Mouse (Mus musculus) heart, embryonic 13.5 days (tissue): ENCODE measurements at regions not wholly inside any gene's neighbourhood (a gene's known extent, or its start where the extent isn't known, plus 50 kb on each side); places are given as distances from the start of the nearest gene placed in this dataset.
A peak's percentile ranks its signal among the peaks of the same experiment; 100 is the strongest.

Source experiments
- ATAC-seq: fragments of 200-750 bp; cut with Nextera tagmentation; 2 replicates; pipeline ENCODE4 v1.8.0; 2017; ENCODE audit warnings: moderate TSS enrichment; ENCODE audit not compliant: insufficient number of reproducible peaks, low FRiP score, low TSS enrichment; ENCODE audit errors: extremely low read depth
- H3K27ac ChIP-seq: fragments of 300-500 bp; sonication (generic); replicated peaks from 2 replicates; pipeline ENCODE4 v1.5.1; 2015; ENCODE audit warnings: moderate library complexity, mild to moderate bottlenecking, inconsistent platforms
- H3K27me3 ChIP-seq: fragments of 300-500 bp; sonication (generic); replicated peaks from 2 replicates; pipeline ENCODE4 v1.6.1; 2015; ENCODE audit warnings: mild to moderate bottlenecking, inconsistent platforms
- H3K36me3 ChIP-seq: fragments of 300-500 bp; sonication (generic); 2 replicates; pipeline ENCODE4 v1.6.1; 2015; ENCODE audit warnings: mild to moderate bottlenecking, inconsistent platforms
- H3K4me1 ChIP-seq: fragments of 300-500 bp; sonication (generic); 2 replicates; pipeline ENCODE4 v1.6.1; 2015; ENCODE audit warnings: inconsistent platforms
- H3K4me2 ChIP-seq: fragments of 300-500 bp; sonication (generic); 2 replicates; pipeline ENCODE4 v1.6.1; 2015; ENCODE audit warnings: inconsistent platforms, mild to moderate bottlenecking, moderate library complexity
- H3K4me3 ChIP-seq: fragments of 300-500 bp; sonication (generic); 2 replicates; pipeline ENCODE4 v1.5.1; 2015; ENCODE audit warnings: moderate library complexity, mild to moderate bottlenecking, inconsistent platforms
- H3K9ac ChIP-seq: fragments of 300-500 bp; sonication (generic); 2 replicates; pipeline ENCODE4 v1.6.1; 2015; ENCODE audit warnings: inconsistent platforms, mild to moderate bottlenecking, moderate library complexity
- H3K9me3 ChIP-seq: fragments of 300-500 bp; sonication (generic); 2 replicates; pipeline ENCODE4 v1.6.1; 2016; ENCODE audit warnings: inconsistent platforms
- WGBS: fragments of 180-500 bp; shearing (Covaris S2); methylation state at CpG from one replicate; pipeline ENCODE4 v1.1.7; 2015; ENCODE audit warnings: mixed read lengths; 5-methylcytosine and 5-hydroxymethylcytosine counted together

DNA sequence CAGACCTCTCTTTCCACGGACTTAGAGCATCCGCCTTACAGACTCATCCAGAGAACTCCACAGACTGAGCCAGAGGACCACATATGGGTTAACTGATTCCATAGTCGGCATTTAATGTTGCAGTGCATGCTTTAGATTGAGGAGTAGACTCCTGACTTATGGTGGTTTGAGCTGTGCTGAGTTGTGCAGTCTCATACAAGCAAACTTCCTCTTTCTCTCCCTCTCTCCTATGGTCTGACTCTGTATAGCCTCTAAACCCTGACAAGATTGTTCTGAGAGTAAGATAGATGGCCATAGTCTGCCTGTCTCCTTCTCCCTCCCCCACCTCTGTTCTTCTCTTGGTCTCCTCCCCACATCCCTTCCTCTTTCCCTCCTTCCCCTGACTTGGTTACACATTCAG lies 616.0 kb downstream of the Ryr2 start:
- no peaks in the 10 kb centered on the region for H3K27me3 ChIP-seq
- WGBS = 73% methylated on average over 3 of the region's 3 CpGs
- no peak for ATAC-seq
- H3K9me3 ChIP-seq = no peaks in the 10 kb centered on the region
- H3K4me3 ChIP-seq = no peak overlapping the region
- no peaks in the 10 kb centered on the region for H3K4me1 ChIP-seq
- no peak overlapping the region for H3K27ac ChIP-seq
- H3K9ac ChIP-seq = no peak overlapping the region
- H3K36me3 ChIP-seq = no peaks in the 10 kb centered on the region
- H3K4me2 ChIP-seq = no peak overlapping the region

GRCm38 (mm10) chr13:11483142-11483541 lies 623.6 kb downstream of the Ryr2 start:
- Histone ChIP-seq H3K27ac (peak overlapping the region; percentile 63), H3K9ac (no peak overlapping the region), H3K27me3 (no peaks in the 10 kb centered on the region), H3K4me2 (no peak overlapping the region), H3K36me3 (no peaks in the 10 kb centered on the region), H3K9me3 (no peaks in the 10 kb centered on the region), H3K4me1 (peaks cover 4% of the 10 kb centered on the region; the same call in 1 of the 2 replicates), H3K4me3 (no peak overlapping the region)
- WGBS = 41% methylated on average over 1 of the region's 1 CpGs
- no peak for ATAC-seq

GRCm38 (mm10) chr13:11482701-11483100 lies 624.0 kb downstream of the Ryr2 start:
- no peak for ATAC-seq
- WGBS = 18% methylated on average over 3 of the region's 3 CpGs
- peak overlapping the region; percentile 63 for H3K27ac ChIP-seq

DNA sequence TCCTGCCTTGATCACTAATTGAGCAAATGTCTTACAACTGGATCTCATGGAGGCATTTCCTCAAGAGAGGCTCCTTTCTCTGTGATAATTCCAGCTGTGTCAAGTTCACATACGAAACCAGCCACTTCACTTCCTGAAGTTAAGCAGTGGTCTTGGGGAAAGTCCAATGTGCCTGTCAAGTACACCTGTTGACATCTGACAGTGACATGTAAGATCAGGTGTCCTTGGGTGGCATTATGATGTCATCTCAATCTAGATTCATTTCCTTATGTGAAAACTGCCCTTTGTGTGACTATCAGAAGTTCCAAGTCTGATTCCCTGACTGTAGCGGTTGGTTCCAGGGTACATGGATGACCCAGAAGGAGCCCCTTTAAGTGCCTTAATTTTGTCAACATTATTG lies 646.5 kb downstream of the Ryr2 start:
- Histone ChIP-seq H3K4me1 (no peaks in the 10 kb centered on the region), H3K27me3 (no peaks in the 10 kb centered on the region), H3K9me3 (no peaks in the 10 kb centered on the region), H3K4me3 (no peak overlapping the region), H3K4me2 (no peak overlapping the region), H3K27ac (no peak overlapping the region), H3K36me3 (no peaks in the 10 kb centered on the region), H3K9ac (no peak overlapping the region)
- WGBS = 82% methylated on average over 2 of the region's 2 CpGs
- no peak for ATAC-seq

More at GRCm38 (mm10) chr13:11482701-11483100, 624.0 kb downstream of the Ryr2 start:
- no peak overlapping the region for H3K4me2 ChIP-seq
- H3K9me3 ChIP-seq = no peaks in the 10 kb centered on the region
- no peaks in the 10 kb centered on the region for H3K36me3 ChIP-seq
- H3K27me3 ChIP-seq = no peaks in the 10 kb centered on the region
- H3K9ac ChIP-seq = no peak overlapping the region
- no peak overlapping the region for H3K4me3 ChIP-seq
- peaks cover 4% of the 10 kb centered on the region; the same call in 1 of the 2 replicates for H3K4me1 ChIP-seq

DNA sequence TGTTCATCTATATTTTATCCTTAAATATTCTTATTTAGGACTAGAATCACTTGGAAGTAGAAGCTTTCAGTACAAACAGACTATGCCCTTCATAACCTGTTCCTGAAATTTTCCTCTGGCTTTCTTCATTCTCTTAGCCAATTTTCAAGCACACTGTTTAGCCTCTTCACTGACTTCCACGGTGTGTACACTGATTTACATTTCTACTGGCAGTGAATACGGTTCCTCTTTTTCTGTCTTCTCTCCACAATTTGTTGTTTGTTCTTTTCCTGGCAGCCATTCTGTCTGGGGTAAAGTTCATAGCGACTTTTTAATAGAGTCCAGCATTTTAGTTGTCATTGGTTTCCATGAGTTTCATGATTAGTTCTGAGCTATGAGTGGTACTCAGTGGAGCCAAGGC lies 651.6 kb downstream of the Ryr2 start:
- Histone ChIP-seq H3K27ac (no peak overlapping the region), H3K4me1 (peaks cover 10% of the 10 kb centered on the region), H3K9ac (no peak overlapping the region), H3K4me3 (no peak overlapping the region), H3K27me3 (no peaks in the 10 kb centered on the region), H3K4me2 (no peak overlapping the region), H3K36me3 (no peaks in the 10 kb centered on the region), H3K9me3 (no peaks in the 10 kb centered on the region)
- 71% methylated on average over 3 of the region's 3 CpGs for WGBS
- no peak for ATAC-seq

DNA sequence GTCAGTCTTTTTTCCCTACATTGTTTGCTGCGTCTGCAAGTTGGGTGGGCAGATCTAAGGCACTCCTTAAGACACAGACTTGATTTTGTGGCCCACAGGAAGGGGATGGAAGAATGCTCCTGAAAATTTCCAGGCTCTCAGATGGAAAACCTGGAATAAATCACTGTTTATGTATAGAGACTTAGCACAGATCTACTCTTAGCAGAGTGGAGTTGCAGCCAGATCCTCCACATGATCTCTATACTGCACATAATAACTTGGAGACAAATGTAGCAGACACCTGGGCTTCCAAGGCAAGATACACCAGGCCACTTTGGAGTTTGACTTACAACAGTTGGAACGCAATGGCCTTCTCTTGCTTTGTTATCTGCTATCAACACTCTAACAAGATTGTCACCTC lies 654.3 kb downstream of the Ryr2 start:
- Histone ChIP-seq H3K36me3 (no peaks in the 10 kb centered on the region), H3K9me3 (no peaks in the 10 kb centered on the region), H3K9ac (no peak overlapping the region), H3K27ac (no peak overlapping the region), H3K4me3 (no peak overlapping the region), H3K4me2 (no peak overlapping the region), H3K4me1 (peaks cover 10% of the 10 kb centered on the region), H3K27me3 (no peaks in the 10 kb centered on the region)
- 55% methylated on average over 2 of the region's 2 CpGs for WGBS
- ATAC-seq = no peak

- H3K36me3 ChIP-seq = no peaks in the 10 kb centered on the region
- ATAC-seq = peak; percentile 66; the same call in 1 of the 2 replicates
- no peaks in the 10 kb centered on the region for H3K9me3 ChIP-seq
- peak overlapping the region; percentile 29; the same call in 1 of the 2 replicates for H3K4me2 ChIP-seq
- 32% methylated on average over 7 of the region's 7 CpGs for WGBS
- H3K4me3 ChIP-seq = no peak overlapping the region
- no peak overlapping the region for H3K9ac ChIP-seq
- H3K4me1 ChIP-seq = peaks cover 37% of the 10 kb centered on the region
- H3K27ac ChIP-seq = peak overlapping the region; percentile 86
- H3K27me3 ChIP-seq = no peaks in the 10 kb centered on the region
These were observed 674.0 kb downstream of the Ryr2 start for GRCm38 (mm10) chr13:11432465-11433339.

GRCm38 (mm10) chr13:11426820-11427219 lies 679.9 kb downstream of the Ryr2 start:
- H3K27me3 ChIP-seq = no peaks in the 10 kb centered on the region
- no peak overlapping the region for H3K27ac ChIP-seq
- no peaks in the 10 kb centered on the region for H3K36me3 ChIP-seq
- no peak overlapping the region for H3K9ac ChIP-seq
- peaks cover 12% of the 10 kb centered on the region for H3K4me1 ChIP-seq
- ATAC-seq = no peak
- H3K4me2 ChIP-seq = no peak overlapping the region
- no peak overlapping the region for H3K4me3 ChIP-seq
- H3K9me3 ChIP-seq = peaks cover 8% of the 10 kb centered on the region; the same call in 1 of the 2 replicates

GRCm38 (mm10) chr13:11392027-11392426 lies 714.7 kb downstream of the Ryr2 start:
- Histone ChIP-seq H3K4me1 (no peaks in the 10 kb centered on the region), H3K27ac (no peak overlapping the region), H3K9ac (no peak overlapping the region), H3K27me3 (no peaks in the 10 kb centered on the region), H3K4me3 (no peak overlapping the region), H3K4me2 (no peak overlapping the region), H3K9me3 (no peaks in the 10 kb centered on the region), H3K36me3 (no peaks in the 10 kb centered on the region)
- ATAC-seq = no peak
- 59% methylated on average over 2 of the region's 2 CpGs for WGBS

GRCm38 (mm10) chr13:11375452-11375851 lies 731.3 kb downstream of the Ryr2 start:
- no peaks in the 10 kb centered on the region for H3K4me1 ChIP-seq
- no peak overlapping the region for H3K4me2 ChIP-seq
- H3K27ac ChIP-seq = no peak overlapping the region
- no peak overlapping the region for H3K4me3 ChIP-seq
- peaks cover 5% of the 10 kb centered on the region for H3K9me3 ChIP-seq
- no peak overlapping the region for H3K9ac ChIP-seq
- no peaks in the 10 kb centered on the region for H3K27me3 ChIP-seq
- H3K36me3 ChIP-seq = no peaks in the 10 kb centered on the region
- no peak for ATAC-seq

DNA sequence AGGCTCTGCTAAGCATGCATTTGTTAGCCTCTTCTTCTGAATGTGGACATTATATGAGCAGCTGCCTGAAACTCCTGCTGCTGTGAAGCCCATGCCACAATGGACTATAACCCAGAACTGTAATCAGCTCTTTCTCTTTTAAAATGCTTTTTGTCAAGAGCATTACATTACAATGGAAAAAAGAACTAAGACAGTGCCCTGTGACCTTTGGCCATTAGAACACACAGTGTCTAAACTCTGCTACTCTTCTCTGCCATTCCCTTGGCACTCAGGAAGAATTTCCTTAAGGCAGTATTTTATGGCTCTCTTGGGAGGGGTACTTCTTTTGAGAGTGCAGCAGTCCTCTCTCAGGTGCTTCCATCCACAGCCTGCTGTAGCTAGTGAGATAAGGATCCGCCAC lies 737.3 kb downstream of the Ryr2 start:
- no peak for ATAC-seq
- Histone ChIP-seq H3K9ac (no peak overlapping the region), H3K4me2 (no peak overlapping the region), H3K4me1 (no peaks in the 10 kb centered on the region), H3K9me3 (no peaks in the 10 kb centered on the region), H3K27me3 (no peaks in the 10 kb centered on the region), H3K27ac (no peak overlapping the region), H3K36me3 (no peaks in the 10 kb centered on the region), H3K4me3 (no peak overlapping the region)
- WGBS = 29% methylated on average over 1 of the region's 1 CpGs

DNA sequence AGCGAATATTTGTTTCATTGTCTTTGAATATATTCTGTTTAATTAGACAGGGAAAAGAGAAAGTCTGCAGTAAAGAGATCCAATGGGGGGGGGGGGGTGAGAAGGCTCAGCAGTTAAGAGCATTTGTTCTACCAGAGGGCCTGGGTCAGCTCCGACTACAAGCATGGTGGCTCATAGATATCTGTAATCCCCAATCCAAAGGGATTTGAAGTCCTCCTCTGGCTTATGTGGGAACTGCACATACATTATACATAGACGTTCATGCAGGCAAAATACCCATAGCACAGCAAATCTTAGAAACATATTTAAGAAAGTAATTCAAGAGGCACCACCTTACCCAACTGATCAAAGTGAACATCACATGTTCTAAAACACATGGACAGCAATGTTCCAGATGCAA lies 743.9 kb downstream of the Ryr2 start:
- no peak for ATAC-seq
- no peaks in the 10 kb centered on the region for H3K27me3 ChIP-seq
- WGBS = 60% methylated on average over 3 of the region's 3 CpGs
- no peak overlapping the region for H3K4me2 ChIP-seq
- H3K9ac ChIP-seq = no peak overlapping the region
- no peak overlapping the region for H3K4me3 ChIP-seq
- H3K27ac ChIP-seq = no peak overlapping the region
- H3K4me1 ChIP-seq = no peaks in the 10 kb centered on the region
- no peaks in the 10 kb centered on the region for H3K36me3 ChIP-seq
- no peaks in the 10 kb centered on the region for H3K9me3 ChIP-seq
